10 mouse cellular contexts compared by ENCODE assay signal in the genomic region with DNA sequence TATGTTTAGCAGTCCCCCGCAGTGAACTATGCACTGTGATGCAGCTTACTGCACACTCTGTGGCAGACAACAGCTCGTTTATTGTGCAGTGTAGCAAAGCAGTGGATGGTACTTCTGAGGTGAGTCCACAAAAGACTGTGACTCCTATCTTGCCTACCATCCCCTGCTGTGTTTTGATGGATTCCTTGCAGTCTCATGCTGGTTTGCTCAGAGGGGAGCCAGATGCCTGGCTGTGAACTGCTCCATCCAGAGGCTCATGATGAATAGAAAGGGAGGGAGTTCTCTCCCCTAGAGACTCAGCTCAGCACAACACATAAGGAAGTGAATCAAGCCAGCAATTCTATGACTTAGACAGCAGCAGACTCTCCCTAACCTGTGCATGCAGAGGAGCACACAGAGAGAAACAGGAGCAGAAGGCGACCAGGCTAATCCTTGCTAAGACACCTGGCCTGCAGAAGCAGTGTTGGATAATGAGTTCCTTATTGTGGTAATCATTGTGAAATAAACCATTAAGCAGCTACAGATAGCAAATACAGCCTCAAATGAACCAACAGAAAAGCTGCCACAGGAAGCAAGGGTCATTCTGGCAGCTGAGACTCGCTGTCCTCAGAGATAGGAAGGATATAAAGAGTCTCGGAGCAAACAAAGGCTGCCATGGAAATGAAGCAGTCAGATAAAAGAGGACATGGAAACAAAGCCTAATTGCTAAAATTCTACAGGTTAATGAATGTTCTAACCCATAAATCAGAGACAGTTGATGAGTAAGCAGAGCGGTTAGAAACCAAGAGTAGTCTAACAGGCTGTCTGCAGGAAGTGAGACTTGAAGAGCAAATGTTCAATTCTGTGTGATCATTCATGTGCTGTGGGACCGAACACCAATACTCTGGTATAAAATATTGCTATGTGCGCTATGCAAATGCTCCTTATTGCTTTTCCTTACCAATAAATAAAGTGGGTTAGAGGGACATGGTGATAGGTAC.
DNase-seq lines count a peak whose midpoint lies in the region; ATAC-seq and TF ChIP-seq lines count a peak whose summit lies in the region.
"Had no signal": no experiment of that assay in that cellular context is flagged by ENCODE, and none has a peak within 500 bp of the region (broad histone marks: within the 10 kb centered on the region; RNA-seq: fewer than 3 reads in every experiment).

No protein-coding gene starts in this region.

- 48% methylated on average over 8 of the region's 8 CpGs for WGBS in stomach, embryonic 15.5 days
- 46% methylated on average over 8 of the region's 8 CpGs for WGBS in stomach, postnatal 0 days
- WGBS in forebrain, embryonic 16.5 days: 37% methylated on average over 8 of the region's 8 CpGs
- 57% methylated on average over 8 of the region's 8 CpGs for WGBS in midbrain, embryonic 10.5 days

- no peaks in the 10 kb centered on the region for H3K27me3 ChIP-seq in stomach, embryonic 15.5 days (replicated peaks)
- H3K27me3 ChIP-seq in stomach, postnatal 0 days (ENCODE audit: control insufficient read depth, insufficient read depth, low read length): no peaks in the 10 kb centered on the region
- no peaks in the 10 kb centered on the region for H3K27me3 ChIP-seq in forebrain, embryonic 16.5 days (replicated peaks; ENCODE audit: control insufficient read depth, insufficient read depth, low read length)
- H3K27me3 ChIP-seq in midbrain, embryonic 10.5 days (ENCODE audit: low read depth, poor library complexity, severe bottlenecking): no peaks in the 10 kb centered on the region

- ATAC-seq in stomach, embryonic 15.5 days (ENCODE audit: insufficient read depth, low FRiP score, low read depth): peak; percentile 50; the same call in 1 of the 2 replicates
- ATAC-seq in stomach, postnatal 0 days (ENCODE audit: low FRiP score, low TSS enrichment): no peak
- peak; percentile 33; the same call in 1 of the 2 replicates for ATAC-seq in forebrain, embryonic 16.5 days

- H3K4me1 ChIP-seq in stomach, embryonic 15.5 days: no peaks in the 10 kb centered on the region
- H3K4me1 ChIP-seq in stomach, postnatal 0 days (replicated peaks; ENCODE audit: control insufficient read depth, insufficient read depth): no peaks in the 10 kb centered on the region
- H3K4me1 ChIP-seq in forebrain, embryonic 16.5 days (replicated peaks; ENCODE audit: control insufficient read depth, insufficient read depth, low read length): no peaks in the 10 kb centered on the region
- peaks cover 10% of the 10 kb centered on the region; the same call in 1 of the 2 replicates for H3K4me1 ChIP-seq in midbrain, embryonic 10.5 days

- no peak for TF ChIP-seq CTCF in stomach, postnatal 0 days (IDR thresholded peaks at IDR 0.05; ENCODE audit: low read depth)

- TF ChIP-seq EP300 in stomach, postnatal 0 days (optimal IDR thresholded peaks at IDR 0.05): no peak

- no peak for DNase-seq in stomach, postnatal 0 days (ENCODE audit: low spot score)
- no peak for DNase-seq in midbrain, embryonic 10.5 days (ENCODE audit: low spot score)
- DNase-seq in left cerebral cortex, adult 11 months (ENCODE audit: low spot score): no peak
- no peak for DNase-seq in lung, adult 18-20 months
- DNase-seq in layer of hippocampus, adult 18-20 months (ENCODE audit: low spot score in 2 of 2): no peak
- DNase-seq: cerebellum, adult 9-10 months; thymus, postnatal 36 days had no signal

- H3K27ac ChIP-seq in stomach, embryonic 15.5 days: no peak overlapping the region; the same call in 1 of the 2 replicates
- no peak overlapping the region; the same call in 1 of the 2 replicates for H3K27ac ChIP-seq in stomach, postnatal 0 days (replicated peaks)
- H3K27ac ChIP-seq in forebrain, embryonic 16.5 days (ENCODE audit: low read length): no peak overlapping the region
- H3K27ac ChIP-seq in midbrain, embryonic 10.5 days (replicated peaks): peak overlapping the region; percentile 38
- H3K27ac ChIP-seq: liver, embryonic 14.5 days had no signal

- no peak overlapping the region for H3K4me2 ChIP-seq in stomach, embryonic 15.5 days
- H3K4me2 ChIP-seq in stomach, postnatal 0 days (replicated peaks; ENCODE audit: low read depth): no peak overlapping the region
- H3K4me2 ChIP-seq in forebrain, embryonic 16.5 days (ENCODE audit: low read length): no peak overlapping the region

- H3K36me3 ChIP-seq in stomach, embryonic 15.5 days: no peaks in the 10 kb centered on the region
- H3K36me3 ChIP-seq in stomach, postnatal 0 days (ENCODE audit: control insufficient read depth, insufficient read depth, low read length): no peaks in the 10 kb centered on the region
- H3K36me3 ChIP-seq in forebrain, embryonic 16.5 days (ENCODE audit: control insufficient read depth, insufficient read depth): no peaks in the 10 kb centered on the region
- no peaks in the 10 kb centered on the region for H3K36me3 ChIP-seq in midbrain, embryonic 10.5 days

- H3K4me3 ChIP-seq in stomach, embryonic 15.5 days (replicated peaks): no peak overlapping the region
- H3K4me3 ChIP-seq in stomach, postnatal 0 days (ENCODE audit: low read depth, low read length): no peak overlapping the region
- no peak overlapping the region for H3K4me3 ChIP-seq in forebrain, embryonic 16.5 days (replicated peaks; ENCODE audit: low read length)
- no peak overlapping the region for H3K4me3 ChIP-seq in midbrain, embryonic 10.5 days

- H3K9ac ChIP-seq in stomach, embryonic 15.5 days: no peak overlapping the region
- no peak overlapping the region for H3K9ac ChIP-seq in stomach, postnatal 0 days (ENCODE audit: low read length)
- no peak overlapping the region for H3K9ac ChIP-seq in forebrain, embryonic 16.5 days (replicated peaks; ENCODE audit: low read depth, low read length)
- H3K9ac ChIP-seq: liver, embryonic 14.5 days had no signal

- H3K9me3 ChIP-seq in stomach, embryonic 15.5 days: no peaks in the 10 kb centered on the region
- H3K9me3 ChIP-seq in stomach, postnatal 0 days (ENCODE audit: control insufficient read depth, low read length): no peaks in the 10 kb centered on the region
- no peaks in the 10 kb centered on the region for H3K9me3 ChIP-seq in forebrain, embryonic 16.5 days (ENCODE audit: control insufficient read depth, low read length)
- H3K9me3 ChIP-seq in midbrain, embryonic 10.5 days (replicated peaks): no peaks in the 10 kb centered on the region
